Comparison of ENCODE assay signal across 20 mouse cellular contexts in genomic region chr2:135749606-135750005, GRCm38 (mm10).
DNase-seq lines count a peak whose midpoint lies in the region; TF ChIP-seq lines count a peak whose summit lies in the region.
"Had no signal": no experiment of that assay in that cellular context is flagged by ENCODE, and none has a peak within 500 bp of the region (broad histone marks: within the 10 kb centered on the region; RNA-seq: fewer than 3 reads in every experiment).

No protein-coding gene starts in this region.

- WGBS in cerebellum, adult 2 months, result 51% methylated on average over 15 of the region's 15 CpGs

- no peak for TF ChIP-seq POLR2A in cerebellum, adult 2 months (IDR thresholded peaks at IDR 0.05; ENCODE audit: borderline replicate concordance, insufficient read depth, low read length)

- H3K4me3 ChIP-seq in cerebellum, adult 2 months (replicated peaks; ENCODE audit: insufficient read depth, low read depth, low read length), result no peak overlapping the region
- H3K4me3 ChIP-seq: forebrain, embryonic 13.5 days; hindbrain, embryonic 13.5 days; liver, embryonic 15.5 days; midbrain, embryonic 10.5 days; neural tube, embryonic 12.5 days had no signal

- H3K4me1 ChIP-seq in cerebellum, adult 2 months (ENCODE audit: control insufficient read depth, insufficient read depth, low read length), result peaks cover 23% of the 10 kb centered on the region
- H3K4me1 ChIP-seq: liver, embryonic 15.5 days; midbrain, embryonic 10.5 days; neural tube, embryonic 12.5 days had no signal

- no peak for TF ChIP-seq CTCF in cerebellum, adult 2 months (IDR thresholded peaks at IDR 0.05; ENCODE audit: borderline replicate concordance, insufficient read depth, low read depth, low read length)

- 0 out of 2 replicates have a peak overlapping the region, but pooled peaks have one; percentile 25 for H3K27ac ChIP-seq in cerebellum, adult 2 months (ENCODE audit: insufficient read depth, low read length)
- H3K27ac ChIP-seq: forebrain, embryonic 13.5 days; hindbrain, embryonic 13.5 days; liver, embryonic 15.5 days; macrophage; midbrain, embryonic 10.5 days; neural tube, embryonic 12.5 days; stomach, postnatal 0 days had no signal

- no peak for DNase-seq in cerebellum, adult 2 months
- no peak for DNase-seq in cerebellum, adult 18-20 months
- DNase-seq in heart, adult 11 months, result peak; percentile 76
- no peak for DNase-seq in heart, postnatal 36 days
- DNase-seq in right cerebral cortex, adult 2 months (ENCODE audit: low spot score in 2 of 2), result peak; percentile 37 to 44
- no peak for DNase-seq in right cerebral cortex, postnatal 14 days
- no peak for DNase-seq in spleen, adult 18-20 months
- no peak for DNase-seq in liver
- DNase-seq: adrenal gland, adult 8-10 months; cerebellum, postnatal 25 days; heart, postnatal 10 days; kidney, adult 8-10 months; kidney, postnatal 14 days had no signal

- intact Hi-C loops in heart, postnatal 36 days (cut with DNase I), result loop anchor here (5.0 kb wide), 1 partner anchor 312 kb away; no protein-coding TSS in a partner anchor

- H3K27me3 ChIP-seq in cerebellum, adult 2 months (ENCODE audit: control insufficient read depth, insufficient read depth, low read length), result no peaks in the 10 kb centered on the region
- H3K27me3 ChIP-seq: forebrain, embryonic 13.5 days; hindbrain, embryonic 13.5 days; liver, embryonic 15.5 days; neural tube, embryonic 12.5 days had no signal

Comparison
In these comparisons a context has a peak if more than half of its experiments do, and no peak if none do; other contexts are left out.
1. DNase-seq: peak in heart, adult 11 months (single experiment) and right cerebral cortex, adult 2 months (2 of 2); none in cerebellum, adult 2 months (0 of 2), cerebellum, adult 18-20 months (0 of 2), heart, postnatal 36 days (0 of 2), right cerebral cortex, postnatal 14 days (single experiment), spleen, adult 18-20 months (0 of 2) and liver (single experiment).